Mouse (Mus musculus): ENCODE results near the gene U2af1l4. TPM values are rescaled to one million over a fixed set of nuclear protein-coding genes. Genes with fewer than 3 reads are reported as not detected.

U2af1l4 gene
- total RNA-seq, 1 experiment, result 56.9 TPM

DNA sequence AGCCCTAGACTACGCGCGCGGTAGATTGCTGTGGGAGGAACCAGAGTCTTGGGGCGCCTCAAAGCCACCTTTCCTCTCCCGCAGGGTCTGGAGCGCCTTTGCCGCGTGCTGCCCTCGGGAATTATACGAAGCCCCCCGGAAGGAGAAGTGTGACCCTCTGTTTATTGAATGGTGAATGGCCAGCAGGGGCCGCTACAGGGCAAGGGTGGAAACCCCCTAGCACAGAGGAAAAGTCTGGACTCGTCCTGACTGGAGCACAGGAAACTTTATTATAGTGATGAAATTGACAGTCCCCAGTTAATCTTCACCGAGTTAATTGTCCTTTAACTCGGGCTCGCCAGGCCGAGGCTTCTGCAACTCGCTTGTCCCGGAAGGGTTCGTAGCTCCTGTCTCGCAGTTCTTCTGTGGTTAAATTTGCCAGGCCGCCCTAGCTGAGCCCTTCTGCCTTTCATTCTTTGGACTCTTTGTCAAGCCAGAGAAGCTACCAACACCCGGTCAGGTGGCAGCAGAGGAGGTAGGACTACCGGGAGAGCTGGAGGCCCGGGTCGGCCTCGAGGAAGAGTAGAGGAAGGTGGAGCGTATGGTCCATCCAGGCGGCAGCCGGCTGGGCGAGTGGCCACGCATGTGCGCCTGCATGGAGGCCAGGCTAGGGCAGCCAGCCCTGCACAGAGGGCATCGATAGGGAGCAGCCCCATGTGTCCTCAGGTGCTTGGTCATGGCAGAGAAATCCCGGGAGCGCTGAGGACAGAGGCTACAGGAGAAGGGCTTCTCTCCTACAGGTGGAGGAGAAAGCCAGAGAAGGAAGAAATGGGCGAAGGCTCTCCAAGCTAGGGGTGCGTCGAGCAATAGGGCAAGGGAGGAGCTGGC is 26.6 kb downstream of the U2af1l4 start:
- Histone ChIP-seq H3K27ac (ENCODE audit: insufficient read depth, low read depth, low read length, poor library complexity, severe bottlenecking) (peak overlapping the region; percentile 65), H3K9me3 (ENCODE audit: control insufficient read depth, insufficient read depth, low read depth, low read length) (no peaks in the 10 kb centered on the region), H3K4me3 (ENCODE audit: insufficient read depth in 1 of 2, low read depth in 1 of 2, low read length in 2 of 2, poor library complexity in 1 of 2, severe bottlenecking in 1 of 2) (peak overlapping the region; percentile 82 to 98), H3K4me1 (ENCODE audit: control insufficient read depth in 2 of 2, insufficient read depth in 2 of 2, low read length in 2 of 2, poor library complexity in 1 of 2) (peaks cover 4 to 32% of the 10 kb centered on the region in 2 experiments), H3K9ac (ENCODE audit: insufficient read depth, low read depth, low read length, poor library complexity, severe bottlenecking) (peak overlapping the region; percentile 80), H3K36me3 (ENCODE audit: control insufficient read depth, insufficient read depth, low read length, poor library complexity, severe bottlenecking) (peaks cover 22% of the 10 kb centered on the region)
- DNase-seq (ENCODE audit: low read depth, low spot score), result peak; percentile 88
- peak; percentile 72; the same call in 1 of the 2 replicates for TF ChIP-seq ZC3H11A (IDR thresholded peaks at IDR 0.05; ENCODE audit: borderline replicate concordance, low read depth, low read length)
- no peak for TF ChIP-seq HCFC1 (IDR thresholded peaks at IDR 0.05; ENCODE audit: borderline replicate concordance, insufficient read depth, low read length)
- in situ Hi-C loops (cut with MboI; ENCODE audit: low sequenced_read_pairs in 2 of 2, unreplicated experiment in 2 of 2), result no loop called here

DNA sequence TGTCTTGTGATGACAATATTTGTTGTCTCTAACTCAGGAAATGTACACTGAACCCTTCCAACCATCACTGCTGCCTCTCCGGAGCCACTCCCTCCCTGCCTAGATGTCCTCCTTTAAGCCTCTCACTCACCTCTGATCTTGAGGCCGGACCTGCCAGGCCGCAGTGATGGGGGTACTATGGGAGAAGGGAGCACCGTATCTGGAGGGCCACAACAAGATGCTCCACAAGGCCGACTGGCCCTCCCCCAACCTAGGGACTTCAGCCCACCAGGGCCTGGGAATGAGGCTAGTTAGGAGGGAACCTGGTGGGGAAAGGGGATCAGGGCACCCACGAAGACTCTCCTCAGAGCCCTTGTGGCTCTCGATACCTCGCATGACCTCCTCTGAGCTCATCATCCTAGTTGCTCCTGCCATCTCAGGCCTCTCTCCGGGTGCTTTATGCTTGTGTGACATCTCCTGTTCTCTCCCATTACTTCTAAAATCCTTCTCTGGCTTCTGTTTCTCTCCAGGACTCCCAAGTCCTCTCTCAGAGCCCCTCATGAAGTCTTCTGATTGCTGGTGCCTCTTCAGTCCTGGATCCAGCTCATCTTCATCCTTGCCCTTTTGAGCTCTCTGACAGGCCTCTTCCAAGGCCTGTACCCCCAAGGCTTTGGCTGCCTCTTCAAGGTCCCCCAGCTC is 28.0 kb downstream of the U2af1l4 start:
- Histone ChIP-seq H3K27ac (ENCODE audit: insufficient read depth, low read depth, low read length, poor library complexity, severe bottlenecking) (no peak overlapping the region), H3K4me1 (ENCODE audit: control insufficient read depth in 2 of 2, insufficient read depth in 2 of 2, low read length in 2 of 2, poor library complexity in 1 of 2) (peaks cover 4 to 30% of the 10 kb centered on the region in 2 experiments), H3K9me3 (ENCODE audit: control insufficient read depth, insufficient read depth, low read depth, low read length) (no peaks in the 10 kb centered on the region), H3K4me3 (ENCODE audit: insufficient read depth in 1 of 2, low read depth in 1 of 2, low read length in 2 of 2, poor library complexity in 1 of 2, severe bottlenecking in 1 of 2) (no peak overlapping the region), H3K36me3 (ENCODE audit: control insufficient read depth, insufficient read depth, low read length, poor library complexity, severe bottlenecking) (peaks cover 8% of the 10 kb centered on the region), H3K9ac (ENCODE audit: insufficient read depth, low read depth, low read length, poor library complexity, severe bottlenecking) (0 out of 2 replicates have a peak overlapping the region, but pooled peaks have one; percentile 10)
- TF ChIP-seq MAFK (IDR thresholded peaks at IDR 0.05; ENCODE audit: insufficient read depth, low read depth, low read length), result no peak
- TF ChIP-seq ZNF384 (IDR thresholded peaks at IDR 0.05; ENCODE audit: low read depth, low read length), result no peak
- no peak for TF ChIP-seq CHD2 (IDR thresholded peaks at IDR 0.05; ENCODE audit: low read depth, low read length)
- TF ChIP-seq ZC3H11A (IDR thresholded peaks at IDR 0.05; ENCODE audit: borderline replicate concordance, low read depth, low read length), result no peak
- TF ChIP-seq HCFC1 (IDR thresholded peaks at IDR 0.05; ENCODE audit: borderline replicate concordance, insufficient read depth, low read length), result no peak
- no peak for DNase-seq (ENCODE audit: low read depth, low spot score)
- in situ Hi-C loops (cut with MboI; ENCODE audit: low sequenced_read_pairs in 2 of 2, unreplicated experiment in 2 of 2), result no loop called here

DNA sequence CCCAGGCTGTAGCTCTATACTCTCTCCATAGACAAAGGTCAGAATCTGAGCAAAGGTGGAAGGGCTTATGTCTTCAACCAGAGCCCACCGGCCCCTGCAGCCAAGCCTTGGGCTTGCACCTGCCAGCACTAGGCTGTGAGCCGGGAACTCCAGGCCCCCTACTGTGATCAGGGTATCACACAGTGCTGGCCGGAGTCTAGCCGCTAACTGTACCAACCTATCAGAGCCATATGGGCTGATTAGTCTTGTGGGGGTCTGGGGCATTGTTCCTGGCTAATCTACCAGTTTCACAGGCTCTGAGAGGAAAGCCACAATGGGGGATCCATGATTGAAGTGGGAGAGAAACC is 28.5 kb downstream of the U2af1l4 start:
- in situ Hi-C loops (cut with MboI; ENCODE audit: low sequenced_read_pairs in 2 of 2, unreplicated experiment in 2 of 2), result no loop called here
- peaks cover 4 to 30% of the 10 kb centered on the region in 2 experiments for H3K4me1 ChIP-seq (ENCODE audit: control insufficient read depth in 2 of 2, insufficient read depth in 2 of 2, low read length in 2 of 2, poor library complexity in 1 of 2)
- peak overlapping the region; percentile 17; the same call in 1 of the 2 replicates for H3K9ac ChIP-seq (ENCODE audit: insufficient read depth, low read depth, low read length, poor library complexity, severe bottlenecking)
- H3K9me3 ChIP-seq (ENCODE audit: control insufficient read depth, insufficient read depth, low read depth, low read length), result no peaks in the 10 kb centered on the region
- no peak for DNase-seq (ENCODE audit: low read depth, low spot score)
- H3K4me3 ChIP-seq (ENCODE audit: insufficient read depth in 1 of 2, low read depth in 1 of 2, low read length in 2 of 2, poor library complexity in 1 of 2, severe bottlenecking in 1 of 2), result no peak overlapping the region
- no peak overlapping the region for H3K27ac ChIP-seq (ENCODE audit: insufficient read depth, low read depth, low read length, poor library complexity, severe bottlenecking)
- H3K36me3 ChIP-seq (ENCODE audit: control insufficient read depth, insufficient read depth, low read length, poor library complexity, severe bottlenecking), result peaks cover 3% of the 10 kb centered on the region
- no peak for TF ChIP-seq HCFC1 (IDR thresholded peaks at IDR 0.05; ENCODE audit: borderline replicate concordance, insufficient read depth, low read length)
- TF ChIP-seq MAFK (IDR thresholded peaks at IDR 0.05; ENCODE audit: insufficient read depth, low read depth, low read length), result no peak
- TF ChIP-seq CHD2 (IDR thresholded peaks at IDR 0.05; ENCODE audit: low read depth, low read length), result no peak
- TF ChIP-seq ZNF384 (IDR thresholded peaks at IDR 0.05; ENCODE audit: low read depth, low read length), result no peak
- no peak for TF ChIP-seq ZC3H11A (IDR thresholded peaks at IDR 0.05; ENCODE audit: borderline replicate concordance, low read depth, low read length)

DNA sequence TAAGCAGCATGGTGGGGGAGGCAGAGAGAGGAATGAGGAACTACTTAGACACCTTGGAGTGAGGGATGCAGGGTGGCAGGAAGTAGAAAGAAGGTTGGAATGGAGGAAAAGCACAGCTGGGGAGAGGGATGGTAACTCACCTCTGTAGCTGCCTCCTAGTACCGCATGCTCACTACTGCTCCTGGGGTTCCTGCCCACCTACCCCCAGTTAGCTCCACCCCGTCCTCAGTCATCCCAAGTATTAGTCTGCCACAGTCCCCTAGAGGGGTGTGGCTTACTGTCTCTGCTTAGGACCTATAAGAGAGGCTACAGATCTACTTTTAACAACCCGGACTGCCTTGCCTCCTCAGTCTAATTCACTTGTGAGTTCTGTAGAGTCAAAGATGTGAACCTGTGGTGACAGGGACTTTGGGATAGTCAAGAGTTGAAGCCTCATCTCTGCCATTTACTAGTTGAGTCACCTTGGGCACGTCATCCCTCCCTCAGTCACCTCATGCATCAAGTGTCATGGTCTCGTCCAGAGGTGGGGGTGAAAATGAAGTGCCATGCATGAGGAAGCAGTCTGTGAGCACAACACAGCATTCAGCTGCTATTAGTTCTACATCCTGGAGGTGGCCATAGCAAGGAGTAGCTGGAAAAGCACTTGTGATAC is 29.8 kb downstream of the U2af1l4 start:
- Histone ChIP-seq H3K4me3 (ENCODE audit: insufficient read depth in 1 of 2, low read depth in 1 of 2, low read length in 2 of 2, poor library complexity in 1 of 2, severe bottlenecking in 1 of 2) (0 out of 4 replicates have a peak overlapping the region, but pooled peaks of 1 of the 2 experiments have one; percentile 10), H3K9ac (ENCODE audit: insufficient read depth, low read depth, low read length, poor library complexity, severe bottlenecking) (no peak overlapping the region), H3K4me1 (ENCODE audit: control insufficient read depth in 2 of 2, insufficient read depth in 2 of 2, low read length in 2 of 2, poor library complexity in 1 of 2) (peaks cover 0 to 24% of the 10 kb centered on the region in 2 experiments; a peak in 3 of 4 replicates), H3K9me3 (ENCODE audit: control insufficient read depth, insufficient read depth, low read depth, low read length) (no peaks in the 10 kb centered on the region), H3K36me3 (ENCODE audit: control insufficient read depth, insufficient read depth, low read length, poor library complexity, severe bottlenecking) (no peaks in the 10 kb centered on the region), H3K27ac (ENCODE audit: insufficient read depth, low read depth, low read length, poor library complexity, severe bottlenecking) (no peak overlapping the region)
- in situ Hi-C loops (cut with MboI; ENCODE audit: low sequenced_read_pairs in 2 of 2, unreplicated experiment in 2 of 2), result no loop called here
- TF ChIP-seq ZC3H11A (IDR thresholded peaks at IDR 0.05; ENCODE audit: borderline replicate concordance, low read depth, low read length), result no peak
- TF ChIP-seq HCFC1 (IDR thresholded peaks at IDR 0.05; ENCODE audit: borderline replicate concordance, insufficient read depth, low read length), result no peak
- no peak for TF ChIP-seq ZNF384 (IDR thresholded peaks at IDR 0.05; ENCODE audit: low read depth, low read length)
- TF ChIP-seq CHD2 (IDR thresholded peaks at IDR 0.05; ENCODE audit: low read depth, low read length), result no peak
- no peak for TF ChIP-seq MAFK (IDR thresholded peaks at IDR 0.05; ENCODE audit: insufficient read depth, low read depth, low read length)
- no peak for DNase-seq (ENCODE audit: low read depth, low spot score)

All from ES-E14 (cell line).